Mouse (Mus musculus): Measurements from ENCODE around the gene Shisa8.
"Not testable (repeated sequence)": the region's sequence is repeated elsewhere in the genome, so short reads cannot be mapped to it uniquely, and the experiment has no call there.

Shisa8 gene

GRCm38 (mm10) chr15:82212752-82213063 is at the start of gene Shisa8:
Gene Shisa8 (minus strand): TSS chr15:82212815.
- DNase-seq (ENCODE audit: low spot score in 2 of 2), result no peak

GRCm38 (mm10) chr15:82259510-82259909 is 46.9 kb upstream of the Shisa8 start:
- peak in 1 of 2 experiments; percentile 79 for DNase-seq (ENCODE audit: low spot score in 2 of 2)

GRCm38 (mm10) chr15:82255944-82256383 is 43.3 kb upstream of the Shisa8 start:
- peak; percentile 83 to 94 for DNase-seq (ENCODE audit: low spot score in 2 of 2)

GRCm38 (mm10) chr15:82255248-82255647 is 42.6 kb upstream of the Shisa8 start:
- DNase-seq (ENCODE audit: low spot score in 2 of 2), result peak in 1 of 2 experiments; percentile 44

GRCm38 (mm10) chr15:82252097-82252496 is 39.5 kb upstream of the Shisa8 start, which contains the start of gene 1500009C09Rik:
Gene 1500009C09Rik (plus strand): TSS chr15:82252397.
- no peak for DNase-seq (ENCODE audit: low spot score in 2 of 2)

- no peak for DNase-seq (ENCODE audit: low spot score in 2 of 2)
These were observed 39.0 kb upstream of the Shisa8 start for GRCm38 (mm10) chr15:82251579-82251978.

- no peak for DNase-seq (ENCODE audit: low spot score in 2 of 2)
These were observed 34.6 kb upstream of the Shisa8 start for GRCm38 (mm10) chr15:82247131-82247776.

GRCm38 (mm10) chr15:82244805-82245161 is 32.2 kb upstream of the Shisa8 start:
- not testable (repeated sequence) for DNase-seq (ENCODE audit: low spot score in 2 of 2)

GRCm38 (mm10) chr15:82244115-82244804 is 31.6 kb upstream of the Shisa8 start, which contains the start of gene Cenpm:
Gene Cenpm (minus strand): TSS chr15:82244748.
- peak; percentile 92 to 94 for DNase-seq (ENCODE audit: low spot score in 2 of 2)

GRCm38 (mm10) chr15:82243742-82244114 is 31.1 kb upstream of the Shisa8 start:
- DNase-seq (ENCODE audit: low spot score in 2 of 2), result no peak

- DNase-seq (ENCODE audit: low spot score in 2 of 2), result no peak
These were observed 30.7 kb upstream of the Shisa8 start for GRCm38 (mm10) chr15:82243311-82243710.

- peak; percentile 85 to 88 for DNase-seq (ENCODE audit: low spot score in 2 of 2)
These were observed 23.9 kb upstream of the Shisa8 start for GRCm38 (mm10) chr15:82236565-82236964.

- DNase-seq (ENCODE audit: low spot score in 2 of 2), result no peak
These were observed 23.0 kb upstream of the Shisa8 start for GRCm38 (mm10) chr15:82235661-82236060.

- no peak for DNase-seq (ENCODE audit: low spot score in 2 of 2)
These were observed 20.0 kb upstream of the Shisa8 start for GRCm38 (mm10) chr15:82232651-82233050.

GRCm38 (mm10) chr15:82231591-82232378 is 19.2 kb upstream of the Shisa8 start:
- DNase-seq (ENCODE audit: low spot score in 2 of 2), result peak in 1 of 2 experiments; percentile 42

GRCm38 (mm10) chr15:82231100-82231499 is 18.5 kb upstream of the Shisa8 start:
- DNase-seq (ENCODE audit: low spot score in 2 of 2), result no peak

- no peak for DNase-seq (ENCODE audit: low spot score in 2 of 2)
These were observed 17.5 kb upstream of the Shisa8 start for GRCm38 (mm10) chr15:82230098-82230611.

GRCm38 (mm10) chr15:82229542-82230045 is 17.0 kb upstream of the Shisa8 start:
- no peak for DNase-seq (ENCODE audit: low spot score in 2 of 2)

- DNase-seq (ENCODE audit: low spot score in 2 of 2), result no peak
These were observed 13.2 kb upstream of the Shisa8 start for GRCm38 (mm10) chr15:82225769-82226168.

GRCm38 (mm10) chr15:82224602-82225215 is 12.1 kb upstream of the Shisa8 start:
- DNase-seq (ENCODE audit: low spot score in 2 of 2), result no peak

All from frontal cortex, postnatal 36 days (tissue).